Mouse (Mus musculus) stomach, embryonic 16.5 days (tissue): ENCODE data around the gene BC052040. TPM values are rescaled to one million over a fixed set of nuclear protein-coding genes. Genes with fewer than 3 reads are reported as not detected.

Experiments used
- ATAC-seq: fragments of 200-750 bp; cut with Nextera tagmentation; 2 replicates; pipeline ENCODE4 v1.8.0; 2017; ENCODE audit warnings: moderate number of reproducible peaks, moderate TSS enrichment; ENCODE audit not compliant: insufficient read depth, low FRiP score
- H3K27ac ChIP-seq: fragments of 300-500 bp; sonication (generic); 2 replicates; pipeline ENCODE4 v1.5.1; 2014; ENCODE audit warnings: low read length
- H3K27me3 ChIP-seq: fragments of 300-500 bp; sonication (generic); 2 replicates; pipeline ENCODE4 v1.6.1; 2014; ENCODE audit warnings: low read length, control low read depth, mixed read lengths; ENCODE audit not compliant: control insufficient read depth, insufficient read depth
- H3K36me3 ChIP-seq: fragments of 300-500 bp; sonication (generic); 2 replicates; pipeline ENCODE4 v1.6.1; 2014; ENCODE audit warnings: low read length; ENCODE audit not compliant: control insufficient read depth, insufficient read depth
- H3K4me1 ChIP-seq: fragments of 300-500 bp; sonication (generic); 2 replicates; pipeline ENCODE4 v1.6.1; 2014; ENCODE audit warnings: low read length, control low read depth, mixed read lengths; ENCODE audit not compliant: control insufficient read depth, insufficient read depth
- H3K4me2 ChIP-seq: fragments of 300-500 bp; sonication (generic); 2 replicates; pipeline ENCODE4 v1.6.1; 2014; ENCODE audit warnings: low read depth, low read length, mixed read lengths
- H3K4me3 ChIP-seq: fragments of 300-500 bp; sonication (generic); replicated peaks from 2 replicates; pipeline ENCODE4 v1.5.1; 2014; ENCODE audit warnings: mild to moderate bottlenecking, low read length
- H3K9ac ChIP-seq: fragments of 300-500 bp; sonication (generic); 2 replicates; pipeline ENCODE4 v1.6.1; 2014; ENCODE audit warnings: low read length
- H3K9me3 ChIP-seq: fragments of 300-500 bp; sonication (generic); replicated peaks from 2 replicates; pipeline ENCODE4 v1.6.1; 2016; ENCODE audit warnings: low read length, control low read depth; ENCODE audit not compliant: control insufficient read depth
- WGBS: fragments of 180-500 bp; shearing (Covaris S2); extraction: QIAGEN DNeasy Blood & Tissue Kit; methylation state at CpG from one replicate; pipeline ENCODE4 v1.1.7; 2014; 5-methylcytosine and 5-hydroxymethylcytosine counted together
- polyA plus RNA-seq: library from polyadenylated mRNA; unstranded; fragments of >200 nt; fragmentation: Nextera tagmentation; extraction: Ambion mirVana; gene quantifications from 2 replicates; pipeline ENCODE4 v1.2.1, GENCODE M21; 2015

Gene BC052040
- polyA plus RNA-seq, 1 experiment from 2014 or later = 13.3 TPM

GRCm38 (mm10) chr2:115563436-115564093 lies 18.0 kb upstream of the BC052040 start:
- Histone ChIP-seq H3K36me3 (no peaks in the 10 kb centered on the region), H3K9me3 (no peaks in the 10 kb centered on the region), H3K4me1 (no peaks in the 10 kb centered on the region), H3K27me3 (no peaks in the 10 kb centered on the region), H3K27ac (no peak overlapping the region), H3K9ac (no peak overlapping the region), H3K4me2 (no peak overlapping the region), H3K4me3 (no peak overlapping the region)
- ATAC-seq = no peak
- 68% methylated on average over 6 of the region's 6 CpGs for WGBS

GRCm38 (mm10) chr2:115571996-115572395 lies 9.5 kb upstream of the BC052040 start:
- 80% methylated on average over 1 of the region's 1 CpGs for WGBS
- no peak overlapping the region for H3K4me3 ChIP-seq
- no peak for ATAC-seq

GRCm38 (mm10) chr2:115574802-115575201 lies 6.7 kb upstream of the BC052040 start:
- WGBS = 50% methylated on average over 5 of the region's 5 CpGs
- no peak overlapping the region for H3K27ac ChIP-seq

More at GRCm38 (mm10) chr2:115571996-115572395, 9.5 kb upstream of the BC052040 start:
- Histone ChIP-seq H3K4me1 (no peaks in the 10 kb centered on the region), H3K9ac (no peak overlapping the region), H3K4me2 (no peak overlapping the region), H3K9me3 (no peaks in the 10 kb centered on the region), H3K36me3 (no peaks in the 10 kb centered on the region), H3K27ac (no peak overlapping the region), H3K27me3 (no peaks in the 10 kb centered on the region)

GRCm38 (mm10) chr2:115579171-115579900 lies 2.2 kb upstream of the BC052040 start:
- Histone ChIP-seq H3K4me2 (peak overlapping the region; percentile 50), H3K27me3 (no peaks in the 10 kb centered on the region), H3K27ac (peak overlapping the region; percentile 47; the same call in 1 of the 2 replicates), H3K9ac (peak overlapping the region; percentile 47), H3K36me3 (no peaks in the 10 kb centered on the region), H3K4me1 (peaks cover 11% of the 10 kb centered on the region), H3K9me3 (no peaks in the 10 kb centered on the region), H3K4me3 (peak overlapping the region; percentile 25)
- WGBS = 31% methylated on average over 18 of the region's 18 CpGs
- ATAC-seq = no peak

More at GRCm38 (mm10) chr2:115574802-115575201, 6.7 kb upstream of the BC052040 start:
- ATAC-seq = no peak
- Histone ChIP-seq H3K4me1 (peaks cover 3% of the 10 kb centered on the region; the same call in 1 of the 2 replicates), H3K4me3 (no peak overlapping the region), H3K9me3 (no peaks in the 10 kb centered on the region), H3K9ac (no peak overlapping the region), H3K36me3 (no peaks in the 10 kb centered on the region), H3K4me2 (no peak overlapping the region), H3K27me3 (no peaks in the 10 kb centered on the region)

- 53% methylated on average over 6 of the region's 6 CpGs for WGBS
- H3K27me3 ChIP-seq = no peaks in the 10 kb centered on the region
- H3K4me2 ChIP-seq = peak overlapping the region; percentile 50; the same call in 1 of the 2 replicates
- no peaks in the 10 kb centered on the region for H3K9me3 ChIP-seq
- no peaks in the 10 kb centered on the region for H3K36me3 ChIP-seq
- peaks cover 11% of the 10 kb centered on the region for H3K4me1 ChIP-seq
- no peak overlapping the region for H3K9ac ChIP-seq
- ATAC-seq = no peak
- H3K27ac ChIP-seq = peak overlapping the region; percentile 46; the same call in 1 of the 2 replicates
- H3K4me3 ChIP-seq = no peak overlapping the region
Observed at GRCm38 (mm10) chr2:115579976-115580375, 1.5 kb upstream of the BC052040 start.

GRCm38 (mm10) chr2:115581989-115582608 lies 583 bp downstream of the BC052040 start:
- 65% methylated on average over 10 of the region's 10 CpGs for WGBS
- peak overlapping the region; percentile 79 for H3K4me2 ChIP-seq
- H3K4me3 ChIP-seq = peak overlapping the region; percentile 66
- H3K9ac ChIP-seq = peak overlapping the region; percentile 77
- ATAC-seq = no peak
- no peaks in the 10 kb centered on the region for H3K36me3 ChIP-seq
- no peaks in the 10 kb centered on the region for H3K9me3 ChIP-seq
- H3K27ac ChIP-seq = peak overlapping the region; percentile 85
- peaks cover 11% of the 10 kb centered on the region for H3K4me1 ChIP-seq
- H3K27me3 ChIP-seq = no peaks in the 10 kb centered on the region

- peaks cover 11% of the 10 kb centered on the region for H3K4me1 ChIP-seq
- H3K9me3 ChIP-seq = no peaks in the 10 kb centered on the region
- H3K27ac ChIP-seq = no peak overlapping the region
- H3K27me3 ChIP-seq = no peaks in the 10 kb centered on the region
- no peak overlapping the region for H3K4me3 ChIP-seq
- no peak overlapping the region for H3K4me2 ChIP-seq
- H3K36me3 ChIP-seq = no peaks in the 10 kb centered on the region
- no peak overlapping the region for H3K9ac ChIP-seq
- no peak for ATAC-seq
Observed at GRCm38 (mm10) chr2:115583776-115584175, 2.3 kb downstream of the BC052040 start.

GRCm38 (mm10) chr2:115590602-115591001 lies 9.1 kb downstream of the BC052040 start:
- no peaks in the 10 kb centered on the region for H3K36me3 ChIP-seq

GRCm38 (mm10) chr2:115592651-115593119 lies 11.2 kb downstream of the BC052040 start:
- Histone ChIP-seq H3K27me3 (no peaks in the 10 kb centered on the region), H3K4me2 (no peak overlapping the region), H3K27ac (peak overlapping the region; percentile 19; the same call in 1 of the 2 replicates), H3K4me3 (no peak overlapping the region), H3K36me3 (no peaks in the 10 kb centered on the region), H3K9ac (no peak overlapping the region), H3K9me3 (no peaks in the 10 kb centered on the region), H3K4me1 (peaks cover 14% of the 10 kb centered on the region)
- WGBS = 36% methylated on average over 2 of the region's 2 CpGs
- ATAC-seq = peak; percentile 79; the same call in 1 of the 2 replicates

More at GRCm38 (mm10) chr2:115590602-115591001, 9.1 kb downstream of the BC052040 start:
- Histone ChIP-seq H3K4me2 (no peak overlapping the region), H3K9ac (no peak overlapping the region), H3K4me3 (no peak overlapping the region), H3K9me3 (no peaks in the 10 kb centered on the region), H3K27ac (no peak overlapping the region), H3K27me3 (no peaks in the 10 kb centered on the region), H3K4me1 (peaks cover 14% of the 10 kb centered on the region)
- no peak for ATAC-seq
- 74% methylated on average over 2 of the region's 2 CpGs for WGBS
